Mouse (Mus musculus) liver, postnatal 0 days (tissue): ENCODE data around the gene Sdhb.

Experiments used
- CTCF ChIP-seq: sonication (generic); IDR thresholded peaks from 2 replicates; pipeline ENCODE4 v1.5.1; 2016; ENCODE audit warnings: antibody characterized with exemption, low read depth
- EP300 ChIP-seq: IDR thresholded peaks from 2 replicates; pipeline ENCODE4 v1.6.1; 2016; ENCODE audit warnings: antibody characterized with exemption, low read depth, mild to moderate bottlenecking

DNA sequence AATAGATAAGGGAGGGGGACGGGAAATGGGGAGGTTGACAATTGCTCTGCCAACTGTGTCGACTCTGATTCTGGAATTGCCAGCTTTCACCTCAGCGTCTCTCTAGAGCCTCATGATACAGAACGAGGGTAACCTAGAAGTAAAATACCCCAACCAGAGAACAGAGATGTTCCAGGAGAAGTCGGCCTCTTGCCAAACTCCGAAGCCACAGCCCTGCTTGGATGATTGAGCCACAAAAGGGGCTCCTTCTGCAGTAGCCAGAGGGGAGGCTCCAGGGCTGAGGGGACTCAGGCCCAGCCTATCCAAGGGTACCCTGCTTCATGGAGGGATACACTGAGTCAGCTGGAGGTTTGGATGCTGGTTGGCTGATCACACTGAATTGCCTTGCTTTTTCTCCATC is 2.7 kb upstream of the Sdhb start:
- TF ChIP-seq EP300 (no peak), CTCF (no peak)
